Mouse (Mus musculus) hindbrain, embryonic 16.5 days (tissue): ENCODE measurements around the gene Pcnx2. TPM values are rescaled to one million over a fixed set of nuclear protein-coding genes. Genes with fewer than 3 reads are reported as not detected.

Source experiments
- ATAC-seq: fragments of 200-750 bp; cut with Nextera tagmentation; 2 replicates; pipeline ENCODE4 v1.8.0; 2017; ENCODE audit warnings: moderate TSS enrichment, moderate library complexity
- H3K27ac ChIP-seq: fragments of 300-500 bp; sonication (generic); 2 replicates; pipeline ENCODE4 v1.5.1; 2014; ENCODE audit warnings: low read depth, mild to moderate bottlenecking, control low read depth, low read length, moderate library complexity
- H3K27me3 ChIP-seq: fragments of 300-500 bp; sonication (generic); replicated peaks from 2 replicates; pipeline ENCODE4 v1.6.1; 2014; ENCODE audit warnings: low read length; ENCODE audit not compliant: control insufficient read depth, insufficient read depth
- H3K36me3 ChIP-seq: fragments of 300-500 bp; sonication (generic); 2 replicates; pipeline ENCODE4 v1.6.1; 2014; ENCODE audit warnings: mild to moderate bottlenecking, low read length, moderate library complexity, mixed read lengths; ENCODE audit not compliant: control insufficient read depth, insufficient read depth
- H3K4me1 ChIP-seq: fragments of 300-500 bp; sonication (generic); 2 replicates; pipeline ENCODE4 v1.6.1; 2014; ENCODE audit warnings: low read depth, low read length; ENCODE audit not compliant: control insufficient read depth, insufficient read depth
- H3K4me2 ChIP-seq: fragments of 300-500 bp; sonication (generic); 2 replicates; pipeline ENCODE4 v1.6.1; 2014; ENCODE audit warnings: mild to moderate bottlenecking, low read length, control low read depth, moderate library complexity
- H3K4me3 ChIP-seq: fragments of 300-500 bp; sonication (generic); 2 replicates; pipeline ENCODE4 v1.5.1; 2014; ENCODE audit warnings: mild to moderate bottlenecking, low read length, control low read depth, moderate library complexity
- H3K9ac ChIP-seq: fragments of 300-500 bp; sonication (generic); 2 replicates; pipeline ENCODE4 v1.6.1; 2014; ENCODE audit warnings: low read depth, mild to moderate bottlenecking, control low read depth, low read length, moderate library complexity
- H3K9me3 ChIP-seq: fragments of 300-500 bp; sonication (generic); 2 replicates; pipeline ENCODE4 v1.6.1; 2014; ENCODE audit warnings: mild to moderate bottlenecking, low read length, moderate library complexity; ENCODE audit not compliant: control insufficient read depth
- WGBS: fragments of 180-500 bp; shearing (Covaris S2); extraction: QIAGEN DNeasy Blood & Tissue Kit; methylation state at CpG from one replicate; pipeline ENCODE4 v1.1.7; 2014; 5-methylcytosine and 5-hydroxymethylcytosine counted together
- polyA plus RNA-seq: library from polyadenylated mRNA; unstranded; fragments of >200 nt; fragmentation: Nextera tagmentation; extraction: Ambion mirVana; gene quantifications from 2 replicates; pipeline ENCODE4 v1.2.1, GENCODE M21; 2015

Gene Pcnx2
- polyA plus RNA-seq, 1 experiment from 2014 or later: 4.1 TPM

- no peaks in the 10 kb centered on the region for H3K27me3 ChIP-seq
- H3K9me3 ChIP-seq: no peaks in the 10 kb centered on the region
- no peak overlapping the region for H3K9ac ChIP-seq
- no peaks in the 10 kb centered on the region for H3K36me3 ChIP-seq
- no peak overlapping the region for H3K4me2 ChIP-seq
- no peak overlapping the region for H3K4me3 ChIP-seq
- ATAC-seq: no peak
- 90% methylated on average over 5 of the region's 5 CpGs for WGBS
- H3K4me1 ChIP-seq: 0 out of 2 replicates have a peak, but pooled peaks cover 2% of the 10 kb centered on the region
- H3K27ac ChIP-seq: no peak overlapping the region
Observed at GRCm38 (mm10) chr8:125709171-125709570, 188.9 kb downstream of the Pcnx2 start.

- Histone ChIP-seq H3K4me1 (0 out of 2 replicates have a peak, but pooled peaks cover 2% of the 10 kb centered on the region), H3K4me2 (no peak overlapping the region), H3K4me3 (no peak overlapping the region), H3K27me3 (no peaks in the 10 kb centered on the region), H3K9me3 (no peaks in the 10 kb centered on the region), H3K9ac (no peak overlapping the region), H3K36me3 (no peaks in the 10 kb centered on the region), H3K27ac (no peak overlapping the region)
- WGBS: 70% methylated on average over 7 of the region's 7 CpGs
- no peak for ATAC-seq
Observed at GRCm38 (mm10) chr8:125705816-125706215, 192.3 kb downstream of the Pcnx2 start.

- H3K9me3 ChIP-seq: no peaks in the 10 kb centered on the region
- H3K9ac ChIP-seq: no peak overlapping the region
- H3K27ac ChIP-seq: no peak overlapping the region
- no peaks in the 10 kb centered on the region for H3K36me3 ChIP-seq
- no peak for ATAC-seq
- 92% methylated on average over 6 of the region's 6 CpGs for WGBS
- H3K4me2 ChIP-seq: no peak overlapping the region
- H3K27me3 ChIP-seq: no peaks in the 10 kb centered on the region
- H3K4me1 ChIP-seq: 0 out of 2 replicates have a peak, but pooled peaks cover 2% of the 10 kb centered on the region
- no peak overlapping the region for H3K4me3 ChIP-seq
Observed at GRCm38 (mm10) chr8:125704434-125704833, 193.7 kb downstream of the Pcnx2 start.

GRCm38 (mm10) chr8:125702868-125703473 lies 195.1 kb downstream of the Pcnx2 start:
- ATAC-seq: peak; percentile 65; the same call in 1 of the 2 replicates
- no peak overlapping the region for H3K4me2 ChIP-seq

More at GRCm38 (mm10) chr8:125702868-125703473, 195.1 kb downstream of the Pcnx2 start:
- no peak overlapping the region for H3K4me3 ChIP-seq
- WGBS: 50% methylated on average over 15 of the region's 15 CpGs
- H3K27me3 ChIP-seq: no peaks in the 10 kb centered on the region
- no peaks in the 10 kb centered on the region for H3K36me3 ChIP-seq
- 0 out of 2 replicates have a peak, but pooled peaks cover 2% of the 10 kb centered on the region for H3K4me1 ChIP-seq
- H3K27ac ChIP-seq: no peak overlapping the region
- H3K9me3 ChIP-seq: no peaks in the 10 kb centered on the region
- H3K9ac ChIP-seq: no peak overlapping the region

Other genes starting within 250 kb of the Pcnx2 start
- 6.3 and 6.7 TPM in 2 replicates for gene Map10, start 228.5 kb downstream of the Pcnx2 start, polyA plus RNA-seq
- gene Ntpcr, start 168.4 kb downstream of the Pcnx2 start, polyA plus RNA-seq: 35.4 and 37.6 TPM in 2 replicates
- gene Map3k21, start 12.1 kb upstream of the Pcnx2 start, polyA plus RNA-seq: 0.94 and 0.95 TPM in 2 replicates
- gene Kcnk1, start 96.9 kb upstream of the Pcnx2 start, polyA plus RNA-seq: 29.3 and 32.7 TPM in 2 replicates